Mouse (Mus musculus) neural tube, embryonic 11.5 days (tissue): ENCODE results near the gene Rab27a. TPM values are rescaled to one million over a fixed set of nuclear protein-coding genes. Genes with fewer than 3 reads are reported as not detected.
A peak's percentile ranks its signal among the peaks of the same experiment; 100 is the strongest.

Experiments
- ATAC-seq: fragments of 200-750 bp; cut with Nextera tagmentation; 2 replicates; pipeline ENCODE4 v1.8.0; 2017; ENCODE audit warnings: moderate number of reproducible peaks, mild to moderate bottlenecking, moderate TSS enrichment, moderate library complexity; ENCODE audit not compliant: insufficient read depth, low FRiP score, low TSS enrichment
- DNase-seq: peaks from one replicate; pipeline ENCODE4 v3.0.0-alpha.2; 2015; ENCODE audit warnings: low spot score
- H3K27ac ChIP-seq: fragments of 300-500 bp; sonication (generic); 2 replicates; pipeline ENCODE4 v1.5.1; 2014; ENCODE audit warnings: low read depth, mild to moderate bottlenecking, low read length
- H3K27me3 ChIP-seq: fragments of 300-500 bp; sonication (generic); 2 replicates; pipeline ENCODE4 v1.6.1; 2014; ENCODE audit warnings: mild to moderate bottlenecking, low read length, mixed read lengths; ENCODE audit not compliant: control insufficient read depth, insufficient read depth
- H3K36me3 ChIP-seq: fragments of 300-500 bp; sonication (generic); 2 replicates; pipeline ENCODE4 v1.6.1; 2014; ENCODE audit warnings: mild to moderate bottlenecking, low read length, moderate library complexity, mixed read lengths; ENCODE audit not compliant: control insufficient read depth, insufficient read depth
- H3K4me1 ChIP-seq: fragments of 300-500 bp; sonication (generic); 2 replicates; pipeline ENCODE4 v1.6.1; 2014; ENCODE audit warnings: low read length, mixed read lengths; ENCODE audit not compliant: control insufficient read depth, insufficient read depth
- H3K4me2 ChIP-seq: fragments of 300-500 bp; sonication (generic); 2 replicates; pipeline ENCODE4 v1.6.1; 2014; ENCODE audit warnings: low read depth, mild to moderate bottlenecking, moderate library complexity
- H3K4me3 ChIP-seq: fragments of 300-500 bp; sonication (generic); 2 replicates; pipeline ENCODE4 v1.5.1; 2014; ENCODE audit warnings: low read depth, low read length
- H3K9ac ChIP-seq: fragments of 300-500 bp; sonication (generic); 2 replicates; pipeline ENCODE4 v1.6.1; 2014; ENCODE audit warnings: mild to moderate bottlenecking, low read length
- H3K9me3 ChIP-seq: fragments of 300-500 bp; sonication (generic); 2 replicates; pipeline ENCODE4 v1.6.1; 2016; ENCODE audit warnings: low read length; ENCODE audit not compliant: control insufficient read depth
- WGBS: fragments of 180-500 bp; shearing (Covaris S2); extraction: QIAGEN DNeasy Blood & Tissue Kit; methylation state at CpG from one replicate; pipeline ENCODE4 v1.1.7; 2014; 5-methylcytosine and 5-hydroxymethylcytosine counted together
- polyA plus RNA-seq: library from polyadenylated mRNA; unstranded; fragments of >200 nt; fragmentation: Nextera tagmentation; extraction: Ambion mirVana; gene quantifications from 2 replicates; pipeline ENCODE4 v1.2.1, GENCODE M21; 2014

Rab27a gene
- polyA plus RNA-seq, 1 experiment from 2014 or later, result 0.66 TPM

GRCm38 (mm10) chr9:73039222-73039945 is 5.3 kb upstream of the Rab27a start:
- Histone ChIP-seq H3K27ac (peak overlapping the region; percentile 21), H3K4me2 (peak overlapping the region; percentile 69), H3K27me3 (no peaks in the 10 kb centered on the region), H3K4me1 (peaks cover 9% of the 10 kb centered on the region), H3K9me3 (no peaks in the 10 kb centered on the region), H3K36me3 (no peaks in the 10 kb centered on the region), H3K9ac (peak overlapping the region; percentile 84), H3K4me3 (peak overlapping the region; percentile 80)
- under 1% methylated on average over 47 of the region's 49 CpGs for WGBS
- ATAC-seq (peak; percentile 85), DNase-seq (peak; percentile 91)

GRCm38 (mm10) chr9:73040080-73040479 is 4.6 kb upstream of the Rab27a start, which contains the start of gene Pigb:
TSS of gene Pigb (minus strand) at chr9:73040378.
- peak; percentile 32; the same call in 1 of the 2 replicates for ATAC-seq
- Histone ChIP-seq H3K27ac (peak within 1 kb of the TSS; percentile 21), H3K27me3 (no peaks in the 10 kb centered on the region), H3K4me3 (peak within 1 kb of the TSS; percentile 80), H3K4me2 (peak within 1 kb of the TSS; percentile 69), H3K36me3 (no peaks in the 10 kb centered on the region), H3K9me3 (no peaks in the 10 kb centered on the region), H3K4me1 (peaks cover 9% of the 10 kb centered on the region), H3K9ac (peak within 1 kb of the TSS; percentile 84)
- no peak for DNase-seq
- whole genome bisulfite sequencing, result 34% methylated on average over 6 of the region's 6 CpGs

- WGBS, result 14% methylated on average over 7 of the region's 7 CpGs
- peak; percentile 32 for DNase-seq
- no peak for ATAC-seq
Observed at GRCm38 (mm10) chr9:73045204-73045603, 550 bp downstream of the Rab27a start.

GRCm38 (mm10) chr9:73045711-73046110 is 1.1 kb downstream of the Rab27a start:
- ATAC-seq (no peak), DNase-seq (no peak)
- H3K4me3 ChIP-seq, result no peak overlapping the region
- 70% methylated on average over 10 of the region's 10 CpGs for WGBS
- no peak overlapping the region for H3K9ac ChIP-seq
- H3K27ac ChIP-seq, result no peak overlapping the region
- H3K4me2 ChIP-seq, result no peak overlapping the region
- H3K27me3 ChIP-seq, result no peaks in the 10 kb centered on the region
- no peaks in the 10 kb centered on the region for H3K4me1 ChIP-seq
- H3K9me3 ChIP-seq, result no peaks in the 10 kb centered on the region
- H3K36me3 ChIP-seq, result no peaks in the 10 kb centered on the region

More at GRCm38 (mm10) chr9:73045204-73045603, 550 bp downstream of the Rab27a start:
- Histone ChIP-seq H3K27me3 (no peaks in the 10 kb centered on the region), H3K4me1 (peaks cover 4% of the 10 kb centered on the region), H3K4me3 (peak overlapping the region; percentile 41), H3K36me3 (no peaks in the 10 kb centered on the region), H3K4me2 (peak overlapping the region; percentile 84), H3K9ac (no peak overlapping the region), H3K27ac (no peak overlapping the region), H3K9me3 (no peaks in the 10 kb centered on the region)

- WGBS, result 84% methylated on average over 2 of the region's 2 CpGs
- no peak overlapping the region for H3K9ac ChIP-seq
- H3K27ac ChIP-seq, result no peak overlapping the region
- DNase-seq (no peak), ATAC-seq (no peak)
- no peaks in the 10 kb centered on the region for H3K9me3 ChIP-seq
- no peaks in the 10 kb centered on the region for H3K27me3 ChIP-seq
- H3K36me3 ChIP-seq, result no peaks in the 10 kb centered on the region
- H3K4me1 ChIP-seq, result no peaks in the 10 kb centered on the region
- no peak overlapping the region for H3K4me2 ChIP-seq
- no peak overlapping the region for H3K4me3 ChIP-seq
Observed at GRCm38 (mm10) chr9:73047906-73048305, 3.3 kb downstream of the Rab27a start.

- Histone ChIP-seq H3K4me3 (no peak overlapping the region), H3K4me2 (no peak overlapping the region), H3K4me1 (no peaks in the 10 kb centered on the region), H3K9ac (no peak overlapping the region), H3K27ac (no peak overlapping the region), H3K36me3 (no peaks in the 10 kb centered on the region), H3K9me3 (no peaks in the 10 kb centered on the region), H3K27me3 (no peaks in the 10 kb centered on the region)
- 25% methylated on average over 4 of the region's 4 CpGs for WGBS
- ATAC-seq, result no peak
- DNase-seq, result no peak
Observed at GRCm38 (mm10) chr9:73048927-73049326, 4.3 kb downstream of the Rab27a start.

- Histone ChIP-seq H3K27ac (no peak overlapping the region), H3K36me3 (no peaks in the 10 kb centered on the region), H3K9me3 (no peaks in the 10 kb centered on the region), H3K4me1 (no peaks in the 10 kb centered on the region), H3K4me3 (no peak overlapping the region), H3K4me2 (no peak overlapping the region), H3K27me3 (no peaks in the 10 kb centered on the region), H3K9ac (no peak overlapping the region)
- no peak for DNase-seq
- 76% methylated on average over 5 of the region's 5 CpGs for WGBS
- ATAC-seq, result no peak
Observed at GRCm38 (mm10) chr9:73049833-73050232, 5.2 kb downstream of the Rab27a start.

- ATAC-seq, result no peak
Observed at GRCm38 (mm10) chr9:73050606-73051005, 6.0 kb downstream of the Rab27a start.

GRCm38 (mm10) chr9:73055441-73055911 is 10.8 kb downstream of the Rab27a start:
- WGBS, result 71% methylated on average over 10 of the region's 10 CpGs
- DNase-seq, result no peak
- Histone ChIP-seq H3K4me3 (no peak overlapping the region), H3K27me3 (no peaks in the 10 kb centered on the region), H3K9me3 (no peaks in the 10 kb centered on the region), H3K9ac (no peak overlapping the region), H3K27ac (no peak overlapping the region), H3K4me2 (no peak overlapping the region), H3K36me3 (no peaks in the 10 kb centered on the region), H3K4me1 (no peaks in the 10 kb centered on the region)
- no peak for ATAC-seq

More at GRCm38 (mm10) chr9:73050606-73051005, 6.0 kb downstream of the Rab27a start:
- DNase-seq, result no peak
- Histone ChIP-seq H3K27me3 (no peaks in the 10 kb centered on the region), H3K9ac (no peak overlapping the region), H3K4me3 (no peak overlapping the region), H3K9me3 (no peaks in the 10 kb centered on the region), H3K36me3 (no peaks in the 10 kb centered on the region), H3K4me2 (no peak overlapping the region), H3K27ac (no peak overlapping the region), H3K4me1 (no peaks in the 10 kb centered on the region)
- 76% methylated on average over 8 of the region's 8 CpGs for WGBS
